Mouse (Mus musculus) liver, adult 2 months (tissue): ENCODE results near the gene Acly. TPM values are rescaled to one million over a fixed set of nuclear protein-coding genes. Genes with fewer than 3 reads are reported as not detected.

ENCODE experiments used
- DNase-seq: peaks from one replicate; pipeline ENCODE4 v3.0.0-alpha.2; 2011; ENCODE audit warnings: low read depth, low spot score; ENCODE audit errors: extremely low read depth
- H3K27ac ChIP-seq: fragments of 200-500 bp; replicated peaks from 2 replicates; pipeline ENCODE4 v1.5.1; 2012; ENCODE audit warnings: low read depth, mild to moderate bottlenecking, control low read depth, inconsistent platforms, low read length; ENCODE audit not compliant: insufficient read depth
- H3K27me3 ChIP-seq: fragments of 200-500 bp; 2 replicates; pipeline ENCODE4 v1.6.1; 2012; ENCODE audit warnings: mild to moderate bottlenecking, moderate library complexity, low read length, inconsistent platforms; ENCODE audit not compliant: control insufficient read depth, insufficient read depth
- H3K36me3 ChIP-seq: fragments of 200-500 bp; 2 replicates; pipeline ENCODE4 v1.6.1; 2012; ENCODE audit warnings: low read length, inconsistent platforms; ENCODE audit not compliant: control insufficient read depth, insufficient read depth
- H3K4me1 ChIP-seq: fragments of 200-500 bp; 2 replicates; pipeline ENCODE4 v1.6.1; 2011; ENCODE audit warnings: low read length; ENCODE audit not compliant: control insufficient read depth, insufficient read depth
- H3K4me3 ChIP-seq: fragments of 200-500 bp; 2 replicates; pipeline ENCODE4 v1.5.1; 2011; ENCODE audit warnings: low read depth, mild to moderate bottlenecking, control low read depth, low read length, moderate library complexity; ENCODE audit not compliant: insufficient read depth
- H3K79me2 ChIP-seq: fragments of 200-500 bp; 2 replicates; pipeline ENCODE4 v1.6.1; 2012; ENCODE audit warnings: inconsistent platforms, mild to moderate bottlenecking, low read length, moderate library complexity; ENCODE audit not compliant: control insufficient read depth, insufficient read depth
- H3K9ac ChIP-seq: fragments of 200-500 bp; 2 replicates; pipeline ENCODE4 v1.6.1; 2012; ENCODE audit warnings: low read depth, mild to moderate bottlenecking, control low read depth, inconsistent platforms, low read length
- CTCF ChIP-seq: fragments of 200-500 bp; IDR thresholded peaks from 2 replicates; pipeline ENCODE4 v1.5.1; 2011; ENCODE audit warnings: low read depth, low read length, control low read depth
- POLR2A ChIP-seq: fragments of 200-500 bp; IDR thresholded peaks from 2 replicates; pipeline ENCODE4 v1.6.1; 2011; ENCODE audit warnings: low read length, control low read depth; ENCODE audit not compliant: insufficient read depth; ENCODE audit errors: extremely low read depth
- WGBS: fragments of 180-500 bp; shearing (Covaris S2); methylation state at CpG from one replicate; pipeline ENCODE4 v1.1.7; 2018; 5-methylcytosine and 5-hydroxymethylcytosine counted together
- polyA plus RNA-seq: library from polyadenylated mRNA; depleted of rRNA; stranded (reverse); fragments of >200 nt; gene quantifications from 2 replicates; pipeline ENCODE4 v1.2.3, GENCODE M21; 2012
- total RNA-seq: library from RNA; depleted of rRNA; stranded (reverse); fragments of >200 nt; gene quantifications from 2 replicates; pipeline ENCODE4 v1.2.3, GENCODE M21; 2014

The Acly gene
- total and polyA plus RNA-seq, 2 experiments, result 124 to 205 TPM

DNA sequence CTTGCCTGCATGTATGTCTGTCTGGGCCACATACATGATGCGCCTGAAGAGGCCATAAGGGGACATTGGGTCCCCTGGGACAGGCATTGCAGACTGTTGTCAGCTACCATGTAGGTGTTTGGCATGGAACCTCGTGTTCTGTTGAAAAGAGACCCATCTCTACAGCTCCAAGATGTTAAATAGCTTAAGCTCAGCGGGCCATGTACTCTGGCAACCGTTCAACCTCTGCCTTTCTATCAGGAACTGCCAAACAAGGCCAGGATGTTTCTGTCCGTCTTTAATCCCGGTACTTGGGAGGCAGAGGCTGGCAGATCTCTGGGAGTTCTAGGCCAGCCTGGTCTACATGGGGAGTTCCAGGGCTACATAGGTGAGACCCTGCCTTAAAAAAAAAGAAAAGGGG, 85.2 kb downstream of the Acly start:
- Histone ChIP-seq H3K27me3 (no peaks in the 10 kb centered on the region), H3K79me2 (no peaks in the 10 kb centered on the region), H3K4me1 (no peaks in the 10 kb centered on the region; the same call in 1 of the 2 replicates), H3K27ac (no peak overlapping the region), H3K4me3 (no peak overlapping the region), H3K9ac (no peak overlapping the region), H3K36me3 (no peaks in the 10 kb centered on the region)
- no peak for TF ChIP-seq CTCF
- TF ChIP-seq POLR2A, result no peak
- 86% methylated on average over 6 of the region's 6 CpGs for WGBS
- no peak for DNase-seq

DNA sequence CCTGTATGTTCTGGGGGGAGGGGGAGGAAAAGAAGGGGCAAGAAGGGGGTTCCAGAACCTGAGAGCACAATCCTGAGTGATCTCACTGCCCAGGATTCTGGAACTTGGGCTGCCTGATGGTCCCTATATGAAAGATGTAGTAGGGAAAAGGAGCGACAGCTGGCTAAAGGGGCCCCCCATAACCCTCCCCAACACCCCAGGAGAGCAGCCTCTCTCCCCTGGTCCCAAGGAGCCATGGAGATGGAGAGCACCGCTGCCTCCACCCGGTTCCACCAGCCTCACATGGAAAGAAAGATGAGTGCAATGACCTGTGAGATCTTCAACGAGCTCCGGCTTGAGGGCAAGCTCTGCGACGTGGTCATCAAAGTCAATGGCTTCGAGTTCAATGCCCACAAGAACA, 86.0 kb downstream of the Acly start, which contains the start of the genes Nt5c3b and Klhl10:
TSS of gene Nt5c3b (minus strand) at position 12 of the 400 bp plus-strand sequence.
TSS of gene Klhl10 (plus strand) at position 121 of the 400 bp plus-strand sequence.
- Histone ChIP-seq H3K4me1 (no peaks in the 10 kb centered on the region; the same call in 1 of the 2 replicates), H3K4me3 (peak within 1 kb of the TSS; percentile 86), H3K79me2 (no peaks in the 10 kb centered on the region), H3K27ac (no peak within 1 kb of the TSS), H3K27me3 (no peaks in the 10 kb centered on the region), H3K36me3 (no peaks in the 10 kb centered on the region), H3K9ac (peak within 1 kb of the TSS; percentile 80)
- no peak for DNase-seq
- 77% methylated on average over 8 of the region's 8 CpGs for WGBS
- TF ChIP-seq POLR2A (no peak), CTCF (no peak)

DNA sequence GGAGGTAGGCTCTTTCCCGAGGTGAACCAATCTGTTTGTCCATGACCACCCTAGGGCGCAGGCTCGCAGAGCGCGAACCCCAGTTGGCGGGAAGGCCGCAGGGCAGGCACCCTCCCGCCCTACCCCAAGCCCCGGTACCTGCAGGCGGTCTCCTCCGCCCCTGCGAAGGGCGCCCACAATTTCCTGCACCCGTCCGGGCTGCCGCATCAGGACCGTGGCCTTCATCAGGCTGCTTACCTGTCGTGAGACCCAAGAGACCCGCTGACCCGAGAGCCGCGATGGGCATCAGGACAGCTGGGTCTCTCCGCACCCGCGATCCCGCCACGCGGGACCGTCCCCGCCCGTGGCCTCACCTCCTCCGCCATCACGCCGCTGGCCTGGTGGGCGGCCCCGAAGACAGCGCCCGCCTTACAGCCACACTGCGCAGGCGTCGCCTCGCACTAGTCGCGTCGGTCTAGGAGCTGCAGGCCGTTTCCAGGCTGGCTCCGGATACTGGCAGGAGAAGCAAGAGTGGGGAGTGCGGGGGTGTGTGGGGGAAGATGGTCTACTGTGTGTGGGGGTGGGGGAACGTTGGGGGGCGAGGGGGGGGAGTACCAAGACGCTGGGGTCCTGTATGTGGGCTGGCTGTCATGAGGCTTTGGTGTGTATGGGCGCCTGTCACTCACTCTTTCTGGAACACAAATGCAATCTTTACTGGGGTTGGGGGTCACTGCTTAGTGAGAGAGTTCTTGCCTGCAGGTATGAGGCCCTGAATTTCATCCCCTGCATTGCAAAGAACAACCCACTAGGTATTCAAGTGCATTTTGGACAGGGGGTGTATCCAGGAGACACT, 86.9 kb downstream of the Acly start:
- WGBS, result 3% methylated on average over 52 of the region's 52 CpGs
- H3K27me3 ChIP-seq, result no peaks in the 10 kb centered on the region
- H3K4me1 ChIP-seq, result no peaks in the 10 kb centered on the region; the same call in 1 of the 2 replicates
- DNase-seq, result peak; percentile 34
- H3K79me2 ChIP-seq, result no peaks in the 10 kb centered on the region
- TF ChIP-seq POLR2A (0 out of 2 replicates have a peak, but pooled peaks have one; percentile 24), CTCF (no peak)
- H3K4me3 ChIP-seq, result peak overlapping the region; percentile 86
- H3K9ac ChIP-seq, result peak overlapping the region; percentile 80
- no peak overlapping the region for H3K27ac ChIP-seq
- no peaks in the 10 kb centered on the region for H3K36me3 ChIP-seq

DNA sequence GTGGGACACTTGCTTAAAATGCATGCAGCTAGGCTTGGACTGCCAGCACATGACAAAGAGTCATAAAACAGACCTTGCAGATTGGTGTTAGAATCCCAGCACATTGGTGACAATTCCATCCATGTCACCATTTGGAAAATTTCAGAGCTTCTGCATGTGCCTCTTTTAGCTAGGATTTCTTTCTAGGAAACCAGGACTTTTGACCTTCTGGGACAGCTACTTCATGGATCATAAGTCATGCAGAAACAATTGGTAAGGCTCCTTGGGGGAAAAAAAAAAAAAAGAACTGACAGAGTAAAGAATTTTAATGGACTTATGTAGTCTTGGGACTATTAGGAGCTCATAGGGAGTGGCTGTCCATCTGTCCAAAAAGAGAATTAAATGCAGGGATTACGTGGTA, 89.9 kb downstream of the Acly start:
- Histone ChIP-seq H3K27ac (no peak overlapping the region), H3K79me2 (no peaks in the 10 kb centered on the region), H3K27me3 (no peaks in the 10 kb centered on the region), H3K4me3 (no peak overlapping the region), H3K9ac (no peak overlapping the region), H3K4me1 (no peaks in the 10 kb centered on the region; the same call in 1 of the 2 replicates), H3K36me3 (no peaks in the 10 kb centered on the region)
- TF ChIP-seq POLR2A (no peak), CTCF (no peak)
- 95% methylated on average over 1 of the region's 1 CpGs for WGBS
- no peak for DNase-seq

DNA sequence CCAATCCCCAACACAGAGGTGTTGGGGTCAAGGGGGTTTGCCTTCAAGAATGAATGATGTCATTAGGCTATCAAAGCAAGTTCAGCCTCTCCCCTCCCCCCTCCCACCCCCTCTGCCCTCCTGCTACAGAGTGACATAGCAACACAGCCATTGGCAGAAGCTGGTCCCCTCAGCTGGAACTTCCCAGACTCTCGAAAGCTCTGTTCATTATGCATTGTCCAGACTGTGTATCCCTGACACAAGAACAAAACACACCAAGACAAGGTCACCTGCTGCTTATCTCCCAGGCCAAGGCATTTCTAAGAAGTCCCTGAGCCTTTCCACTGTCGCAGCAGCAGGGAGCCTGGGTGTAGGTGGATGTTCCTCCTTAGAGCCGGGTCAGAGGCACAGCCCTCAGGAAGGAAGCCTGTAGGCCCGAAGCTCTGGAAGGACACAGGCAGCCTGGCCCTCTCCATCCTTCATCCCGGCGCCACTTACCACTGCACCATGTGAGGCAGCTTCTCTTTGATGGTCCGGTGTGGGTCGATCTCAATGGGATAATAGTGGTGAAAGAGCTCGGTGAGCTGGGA, 92.0 kb downstream of the Acly start:
- Histone ChIP-seq H3K4me1 (no peaks in the 10 kb centered on the region; the same call in 1 of the 2 replicates), H3K79me2 (no peaks in the 10 kb centered on the region), H3K9ac (no peak overlapping the region), H3K4me3 (no peak overlapping the region), H3K27ac (no peak overlapping the region), H3K36me3 (no peaks in the 10 kb centered on the region), H3K27me3 (no peaks in the 10 kb centered on the region)
- no peak for DNase-seq
- 90% methylated on average over 9 of the region's 9 CpGs for WGBS
- TF ChIP-seq CTCF, result no peak
- no peak for TF ChIP-seq POLR2A
